Comparison of ENCODE assay signal across 8 mouse cellular contexts in genomic region chr1:132416244-132416942, GRCm38 (mm10). TPM values are rescaled to one million over a fixed set of nuclear protein-coding genes. Genes with fewer than 3 reads are reported as not detected.
DNase-seq lines count a peak whose midpoint lies in the region; ATAC-seq lines count a peak whose summit lies in the region.

No protein-coding gene starts in this region.

- no peaks in the 10 kb centered on the region for H3K9me3 ChIP-seq in kidney, embryonic 15.5 days (replicated peaks)
- H3K9me3 ChIP-seq in embryonic facial prominence, embryonic 13.5 days, result no peaks in the 10 kb centered on the region

- peaks cover 28% of the 10 kb centered on the region for H3K4me1 ChIP-seq in kidney, embryonic 15.5 days
- H3K4me1 ChIP-seq in embryonic facial prominence, embryonic 13.5 days, result peaks cover 27% of the 10 kb centered on the region

- H3K27ac ChIP-seq in kidney, embryonic 15.5 days, result no peak overlapping the region
- no peak overlapping the region for H3K27ac ChIP-seq in embryonic facial prominence, embryonic 13.5 days
- peak overlapping the region; percentile 52 for H3K27ac ChIP-seq in macrophage

- WGBS in kidney, embryonic 15.5 days, result 66% methylated on average over 8 of the region's 8 CpGs
- 58% methylated on average over 8 of the region's 8 CpGs for WGBS in embryonic facial prominence, embryonic 13.5 days
- 29% methylated on average over 8 of the region's 8 CpGs for WGBS in macrophage (ENCODE audit: missing documents)

- no peak for ATAC-seq in CD4-positive, CD25-positive, alpha-beta regulatory T cell, adult 4 months
- no peak for ATAC-seq in kidney, embryonic 15.5 days (replicated peaks; ENCODE audit: low FRiP score)
- ATAC-seq in embryonic facial prominence, embryonic 13.5 days (ENCODE audit: insufficient number of reproducible peaks, insufficient read depth, low FRiP score, low TSS enrichment, low read depth), result no peak

- no peaks in the 10 kb centered on the region for H3K36me3 ChIP-seq in kidney, embryonic 15.5 days
- H3K36me3 ChIP-seq in embryonic facial prominence, embryonic 13.5 days, result no peaks in the 10 kb centered on the region
- no peaks in the 10 kb centered on the region for H3K36me3 ChIP-seq in macrophage (ENCODE audit: inconsistent target)

- H3K27me3 ChIP-seq in kidney, embryonic 15.5 days, result no peaks in the 10 kb centered on the region
- no peaks in the 10 kb centered on the region for H3K27me3 ChIP-seq in embryonic facial prominence, embryonic 13.5 days

- H3K4me2 ChIP-seq in kidney, embryonic 15.5 days, result peak overlapping the region; percentile 71
- peak overlapping the region; percentile 73 for H3K4me2 ChIP-seq in embryonic facial prominence, embryonic 13.5 days

- peaks cover 32% of the 10 kb centered on the region for H3K79me2 ChIP-seq in macrophage (ENCODE audit: inconsistent target)

- peak; percentile 39 for DNase-seq in CD4-positive, CD25-positive, alpha-beta regulatory T cell, adult 2 months (ENCODE audit: low read depth, low spot score)
- DNase-seq in kidney, postnatal 36 days, result no peak
- DNase-seq in thymus, postnatal 14 days, result no peak
- no peak for DNase-seq in right cerebral cortex, adult 2 months (ENCODE audit: low spot score in 2 of 2)

- no peak overlapping the region for H3K9ac ChIP-seq in kidney, embryonic 15.5 days
- no peak overlapping the region for H3K9ac ChIP-seq in embryonic facial prominence, embryonic 13.5 days

- no peak overlapping the region for H3K4me3 ChIP-seq in kidney, embryonic 15.5 days (replicated peaks)
- peak overlapping the region; percentile 81 for H3K4me3 ChIP-seq in embryonic facial prominence, embryonic 13.5 days
- H3K4me3 ChIP-seq in macrophage (ENCODE audit: inconsistent target), result peak overlapping the region; percentile 33; the same call in 1 of the 2 replicates

RNA-seq across cellular contexts. Expression of gene Dstyk, which starts 1.0 kb away (rescaled TPM):
- 1 to 10 TPM; 4.9 to 7.1 TPM for polyA plus RNA-seq in CD4-positive, CD25-positive, alpha-beta regulatory T cell, adult 4 months (2017; shearing (Covaris generic))
- polyA plus RNA-seq in kidney, embryonic 15.5 days (2015; fragmentation: Nextera tagmentation; extraction: Ambion mirVana), result 15.2 and 15.5 TPM in 2 replicates
- polyA plus RNA-seq in embryonic facial prominence, embryonic 13.5 days (2015; fragmentation: Nextera tagmentation; extraction: Ambion mirVana), result 16.1 and 17.7 TPM in 2 replicates
- 100 to 1,000 TPM in 11 of 26 experiments, 10 to 100 TPM in 15; 59.5 to 135 (median 84.8) TPM for total RNA-seq in macrophage (2018; cell fraction: chromatin; rRNA removed)
- total RNA-seq in macrophage (2018; cell fraction: cytosol; rRNA removed), result 10 to 100 TPM in 15 of 26 experiments, 1 to 10 TPM in 11; 4.1 to 19.7 (median 11.6) TPM
- 10 to 100 TPM; 24.5 to 92.9 (median 52.1) TPM for total RNA-seq in macrophage (2018; cell fraction: nucleus; rRNA removed)
- 9.6 to 14.6 TPM (median 10.1 TPM) in 3 replicates for polyA plus RNA-seq in macrophage (2018)

RNA-seq across cellular contexts. Expression of gene Tmcc2, which starts 25.3 kb away (rescaled TPM):
- polyA plus RNA-seq in CD4-positive, CD25-positive, alpha-beta regulatory T cell, adult 4 months (2017; shearing (Covaris generic)), result 1 to 10 TPM; 1.0 to 1.2 TPM
- 11.9 and 15.5 TPM in 2 replicates for polyA plus RNA-seq in kidney, embryonic 15.5 days (2015; fragmentation: Nextera tagmentation; extraction: Ambion mirVana)
- 10.5 and 16.1 TPM in 2 replicates for polyA plus RNA-seq in embryonic facial prominence, embryonic 13.5 days (2015; fragmentation: Nextera tagmentation; extraction: Ambion mirVana)
- total RNA-seq in macrophage (2018; cell fraction: chromatin; rRNA removed), result 1 to 10 TPM in 21 of 26 experiments, under 1 TPM in 5; 0.48 to 9.3 (median 2.8) TPM
- total RNA-seq in macrophage (2018; cell fraction: cytosol; rRNA removed), result 1 to 10 TPM in 25 of 26 experiments, under 1 TPM in 1; 0.76 to 6.4 (median 3.9) TPM
- 10 to 100 TPM in 1 of 26 experiments, 1 to 10 TPM in 25; 1.6 to 13.6 (median 5.0) TPM for total RNA-seq in macrophage (2018; cell fraction: nucleus; rRNA removed)
- 2.6 to 6.5 TPM (median 2.9 TPM) in 3 replicates for polyA plus RNA-seq in macrophage (2018)
